Mouse (Mus musculus) liver, embryonic 13.5 days (tissue): Measurements from ENCODE around the gene Pard6b. TPM values are rescaled to one million over a fixed set of nuclear protein-coding genes. Genes with fewer than 3 reads are reported as not detected.
"Not testable (repeated sequence)": the region's sequence is repeated elsewhere in the genome, so short reads cannot be mapped to it uniquely, and the experiment has no call there.

Experiments
- ATAC-seq: fragments of 200-750 bp; cut with Nextera tagmentation; 2 replicates; pipeline ENCODE4 v1.8.0; 2017; ENCODE audit warnings: low read depth, mild to moderate bottlenecking, moderate number of reproducible peaks, moderate library complexity
- DNase-seq: peaks from one replicate; pipeline ENCODE4 v3.0.0; 2022
- H3K27ac ChIP-seq: fragments of 300-500 bp; sonication (generic); 2 replicates; pipeline ENCODE4 v1.5.1; 2015; ENCODE audit warnings: moderate library complexity, mild to moderate bottlenecking, inconsistent platforms
- H3K27me3 ChIP-seq: fragments of 300-500 bp; sonication (generic); 2 replicates; pipeline ENCODE4 v1.6.1; 2015; ENCODE audit warnings: mild to moderate bottlenecking, inconsistent platforms
- H3K36me3 ChIP-seq: fragments of 300-500 bp; sonication (generic); 2 replicates; pipeline ENCODE4 v1.6.1; 2015; ENCODE audit warnings: mild to moderate bottlenecking, inconsistent platforms
- H3K4me1 ChIP-seq: fragments of 300-500 bp; sonication (generic); replicated peaks from 2 replicates; pipeline ENCODE4 v1.6.1; 2015; ENCODE audit warnings: inconsistent platforms
- H3K4me2 ChIP-seq: fragments of 300-500 bp; sonication (generic); 2 replicates; pipeline ENCODE4 v1.6.1; 2015; ENCODE audit warnings: inconsistent platforms, mild to moderate bottlenecking, moderate library complexity
- H3K4me3 ChIP-seq: fragments of 300-500 bp; sonication (generic); replicated peaks from 2 replicates; pipeline ENCODE4 v1.5.1; 2015; ENCODE audit warnings: mild to moderate bottlenecking, inconsistent platforms
- H3K9ac ChIP-seq: fragments of 300-500 bp; sonication (generic); 2 replicates; pipeline ENCODE4 v1.6.1; 2015; ENCODE audit warnings: mild to moderate bottlenecking, inconsistent platforms
- H3K9me3 ChIP-seq: fragments of 300-500 bp; sonication (generic); replicated peaks from 2 replicates; pipeline ENCODE4 v1.6.1; 2016; ENCODE audit warnings: inconsistent platforms
- WGBS: fragments of 180-500 bp; shearing (Covaris S2); methylation state at CpG from one replicate; pipeline ENCODE4 v1.1.7; 2015; ENCODE audit not compliant: insufficient replicate concordance; 5-methylcytosine and 5-hydroxymethylcytosine counted together
- polyA plus RNA-seq: library from polyadenylated mRNA; unstranded; fragments of >200 nt; fragmentation: Nextera tagmentation; extraction: Ambion mirVana; gene quantifications from 2 replicates; pipeline ENCODE4 v1.2.1, GENCODE M21; 2015

Pard6b gene
- polyA plus RNA-seq, 1 experiment from 2014 or later, result 2.2 TPM

GRCm38 (mm10) chr2:168103341-168103740 lies 22.5 kb downstream of the Pard6b start:
- WGBS, result 65% methylated on average over 10 of the region's 10 CpGs
- DNase-seq, result no peak
- no peak overlapping the region for H3K27ac ChIP-seq

DNA sequence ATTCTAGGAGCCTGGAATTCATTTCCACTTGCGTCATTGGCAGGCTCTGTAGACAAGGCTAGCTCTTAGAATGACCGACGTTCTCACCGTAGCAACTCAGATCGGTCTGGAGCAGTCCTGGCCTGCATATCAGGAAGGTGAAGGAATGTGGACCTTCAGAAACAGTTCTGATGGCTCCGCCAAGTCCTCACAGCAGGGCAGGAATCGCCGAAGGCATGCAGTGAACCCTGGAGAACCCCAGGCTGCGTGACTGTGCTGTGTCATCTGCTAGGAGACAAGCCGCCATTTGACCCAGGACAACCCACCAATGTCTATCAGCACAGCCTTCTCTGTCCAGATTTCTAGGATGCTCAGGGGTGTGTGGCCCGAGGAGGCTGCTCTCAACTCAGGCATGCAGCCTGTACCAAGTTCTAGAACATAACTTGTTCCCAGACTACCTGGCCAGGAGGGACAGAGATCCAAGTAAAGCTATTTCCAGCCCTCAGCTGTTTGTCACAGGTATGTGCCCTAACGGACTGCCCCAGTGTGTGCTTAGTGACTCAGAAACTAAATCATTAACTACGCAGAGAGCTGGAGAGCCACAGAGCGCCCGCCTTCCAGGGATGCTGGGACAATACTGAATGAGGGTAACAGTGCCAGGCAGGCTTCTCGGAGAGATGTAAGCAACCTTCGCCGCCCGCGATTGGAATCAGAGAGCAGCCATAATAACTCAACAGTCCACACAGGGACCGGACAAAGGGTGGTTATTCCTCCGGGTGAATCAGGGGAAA lies 23.8 kb downstream of the Pard6b start:
- Histone ChIP-seq H3K4me3 (no peak overlapping the region), H3K27me3 (no peaks in the 10 kb centered on the region), H3K27ac (peak overlapping the region; percentile 72), H3K36me3 (no peaks in the 10 kb centered on the region), H3K4me1 (0 out of 2 replicates have a peak, but pooled peaks cover 2% of the 10 kb centered on the region), H3K9ac (no peak overlapping the region), H3K4me2 (peak overlapping the region; percentile 25; the same call in 1 of the 2 replicates), H3K9me3 (no peaks in the 10 kb centered on the region)
- ATAC-seq (peak; percentile 76), DNase-seq (no peak)
- WGBS, result 66% methylated on average over 22 of the region's 22 CpGs

More at GRCm38 (mm10) chr2:168103341-168103740, 22.5 kb downstream of the Pard6b start:
- no peak overlapping the region for H3K4me3 ChIP-seq
- no peaks in the 10 kb centered on the region for H3K9me3 ChIP-seq
- no peak overlapping the region for H3K4me2 ChIP-seq
- ATAC-seq, result no peak
- no peaks in the 10 kb centered on the region for H3K27me3 ChIP-seq
- H3K4me1 ChIP-seq, result 0 out of 2 replicates have a peak, but pooled peaks cover 2% of the 10 kb centered on the region
- no peak overlapping the region for H3K9ac ChIP-seq
- peaks cover 9% of the 10 kb centered on the region; the same call in 1 of the 2 replicates for H3K36me3 ChIP-seq

GRCm38 (mm10) chr2:168105271-168105670 lies 24.5 kb downstream of the Pard6b start:
- Histone ChIP-seq H3K36me3 (no peaks in the 10 kb centered on the region), H3K9ac (no peak overlapping the region), H3K9me3 (no peaks in the 10 kb centered on the region), H3K4me2 (peak overlapping the region; percentile 25; the same call in 1 of the 2 replicates), H3K27me3 (no peaks in the 10 kb centered on the region), H3K27ac (peak overlapping the region; percentile 72), H3K4me3 (no peak overlapping the region), H3K4me1 (0 out of 2 replicates have a peak, but pooled peaks cover 2% of the 10 kb centered on the region)
- 62% methylated on average over 8 of the region's 8 CpGs for WGBS
- DNase-seq, result no peak
- ATAC-seq, result peak; percentile 36

GRCm38 (mm10) chr2:168106701-168107178 lies 25.9 kb downstream of the Pard6b start:
- Histone ChIP-seq H3K9ac (no peak overlapping the region), H3K27me3 (no peaks in the 10 kb centered on the region), H3K9me3 (no peaks in the 10 kb centered on the region), H3K4me2 (no peak overlapping the region), H3K4me3 (no peak overlapping the region), H3K27ac (no peak overlapping the region), H3K36me3 (no peaks in the 10 kb centered on the region), H3K4me1 (0 out of 2 replicates have a peak, but pooled peaks cover 2% of the 10 kb centered on the region)
- 69% methylated on average over 20 of the region's 20 CpGs for WGBS
- ATAC-seq, result no peak
- no peak for DNase-seq

GRCm38 (mm10) chr2:168107356-168107755 lies 26.6 kb downstream of the Pard6b start:
- WGBS, result 83% methylated on average over 15 of the region's 15 CpGs
- Histone ChIP-seq H3K27me3 (no peaks in the 10 kb centered on the region; the same call in 1 of the 2 replicates), H3K9ac (no peak overlapping the region), H3K4me3 (no peak overlapping the region), H3K36me3 (no peaks in the 10 kb centered on the region), H3K4me2 (no peak overlapping the region), H3K9me3 (no peaks in the 10 kb centered on the region), H3K27ac (no peak overlapping the region), H3K4me1 (0 out of 2 replicates have a peak, but pooled peaks cover 2% of the 10 kb centered on the region)
- no peak for DNase-seq
- no peak for ATAC-seq

GRCm38 (mm10) chr2:168107901-168108300 lies 27.1 kb downstream of the Pard6b start:
- ATAC-seq, H3K9me3 ChIP-seq, H3K4me1 ChIP-seq, H3K4me2 ChIP-seq, H3K36me3 ChIP-seq, H3K9ac ChIP-seq, DNase-seq, H3K4me3 ChIP-seq, H3K27ac ChIP-seq, H3K27me3 ChIP-seq: not testable (repeated sequence)
- 80% methylated on average over 6 of the region's 6 CpGs for WGBS

DNA sequence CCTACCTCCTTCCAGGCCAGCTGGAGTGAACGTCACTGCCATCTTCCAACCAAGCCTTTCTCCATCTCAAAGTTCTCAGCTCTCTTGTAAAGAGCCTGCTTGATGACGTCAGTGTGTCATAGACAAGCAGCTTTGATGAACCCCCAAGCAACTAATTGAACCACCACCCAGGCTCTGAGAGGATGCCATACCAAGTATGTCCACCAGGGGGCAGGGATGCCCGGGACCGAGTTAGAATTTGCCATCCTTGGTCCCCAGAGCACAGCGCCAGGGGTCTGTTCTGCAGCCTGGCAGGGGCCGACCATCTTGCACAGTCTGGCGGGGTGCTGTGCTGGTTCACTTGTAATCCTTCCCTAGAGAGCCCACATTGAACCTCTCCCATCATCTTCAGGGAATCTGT lies 31.1 kb downstream of the Pard6b start:
- H3K27me3 ChIP-seq, result no peaks in the 10 kb centered on the region; the same call in 1 of the 2 replicates
- WGBS, result 8% methylated on average over 7 of the region's 7 CpGs
- no peak overlapping the region for H3K9ac ChIP-seq
- H3K9me3 ChIP-seq, result no peaks in the 10 kb centered on the region
- no peak for ATAC-seq
- no peak overlapping the region for H3K27ac ChIP-seq
- DNase-seq, result peak; percentile 46
- H3K4me3 ChIP-seq, result no peak overlapping the region
- no peak overlapping the region for H3K4me2 ChIP-seq
- H3K4me1 ChIP-seq, result peaks cover 17% of the 10 kb centered on the region
- no peaks in the 10 kb centered on the region for H3K36me3 ChIP-seq

DNA sequence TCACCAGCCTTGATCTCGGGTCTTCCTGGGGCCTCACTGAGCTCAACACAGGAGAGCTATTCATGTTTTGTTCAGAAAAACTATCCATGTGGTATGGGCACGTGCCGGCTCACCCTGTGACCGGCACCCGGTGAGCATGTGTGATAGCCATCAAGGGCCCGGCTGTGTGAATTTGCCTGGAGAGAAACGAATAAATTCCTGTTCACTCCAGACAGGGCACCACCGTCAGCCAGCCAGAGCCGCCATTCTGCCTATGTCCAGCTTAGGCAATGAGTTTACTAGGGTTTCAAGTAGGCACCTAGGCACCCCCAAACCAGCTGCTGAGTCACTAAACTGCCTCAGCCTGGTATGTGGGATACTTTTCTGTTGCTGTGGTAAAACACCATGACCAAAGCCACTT lies 32.5 kb downstream of the Pard6b start:
- Histone ChIP-seq H3K4me3 (no peak overlapping the region), H3K27me3 (peaks cover 8% of the 10 kb centered on the region), H3K4me1 (peaks cover 27% of the 10 kb centered on the region), H3K9ac (no peak overlapping the region), H3K27ac (no peak overlapping the region), H3K36me3 (no peaks in the 10 kb centered on the region), H3K9me3 (no peaks in the 10 kb centered on the region), H3K4me2 (no peak overlapping the region)
- ATAC-seq, result no peak
- no peak for DNase-seq
- 77% methylated on average over 9 of the region's 9 CpGs for WGBS

- no peaks in the 10 kb centered on the region for H3K9me3 ChIP-seq
- H3K9ac ChIP-seq, result no peak overlapping the region
- H3K27me3 ChIP-seq, result peaks cover 10% of the 10 kb centered on the region
- H3K4me2 ChIP-seq, result no peak overlapping the region
- no peak overlapping the region for H3K4me3 ChIP-seq
- no peak overlapping the region for H3K27ac ChIP-seq
- peaks cover 27% of the 10 kb centered on the region for H3K4me1 ChIP-seq
- DNase-seq, result no peak
- ATAC-seq, result no peak
- H3K36me3 ChIP-seq, result no peaks in the 10 kb centered on the region
- WGBS, result 42% methylated on average over 5 of the region's 5 CpGs
Measured at GRCm38 (mm10) chr2:168113692-168114091, 32.9 kb downstream of the Pard6b start.

DNA sequence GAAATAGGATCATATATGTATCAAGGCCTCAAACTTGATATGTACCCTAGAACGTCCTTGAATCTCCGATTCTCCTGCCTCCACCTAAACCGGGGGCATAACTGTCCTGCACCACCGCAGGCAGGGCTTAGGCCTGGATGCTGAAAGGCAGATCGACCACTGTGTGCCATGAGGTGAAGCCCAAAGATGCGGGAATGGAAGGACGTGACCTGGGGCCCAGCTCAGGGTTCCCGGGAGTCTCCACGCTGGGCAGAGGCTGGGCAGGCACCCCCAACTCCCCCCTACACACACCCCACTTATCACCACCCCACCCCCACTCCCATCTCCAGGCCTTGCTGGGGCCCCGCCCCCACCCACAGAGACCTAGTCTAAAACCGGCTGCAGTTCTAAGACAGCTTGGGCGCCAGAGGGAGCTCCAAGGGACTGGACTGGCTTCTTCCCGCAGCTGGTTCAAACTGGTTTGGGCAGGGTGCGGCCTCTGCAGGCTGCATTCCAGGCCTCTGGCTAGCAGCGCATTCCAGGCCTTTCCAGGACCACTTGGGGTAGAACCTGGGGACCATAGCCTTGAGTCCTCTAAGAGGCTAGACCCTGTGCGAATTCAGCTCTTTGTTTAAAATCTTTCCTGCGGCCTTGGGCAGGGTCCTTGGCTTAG lies 34.0 kb downstream of the Pard6b start:
- Histone ChIP-seq H3K36me3 (no peaks in the 10 kb centered on the region), H3K4me3 (no peak overlapping the region), H3K4me1 (peaks cover 27% of the 10 kb centered on the region), H3K4me2 (no peak overlapping the region), H3K9ac (peak overlapping the region; percentile 31; the same call in 1 of the 2 replicates), H3K9me3 (no peaks in the 10 kb centered on the region), H3K27ac (no peak overlapping the region), H3K27me3 (peaks cover 16% of the 10 kb centered on the region)
- 31% methylated on average over 17 of the region's 17 CpGs for WGBS
- ATAC-seq, result peak; percentile 36; the same call in 1 of the 2 replicates
- peak; percentile 54 for DNase-seq

- H3K4me2 ChIP-seq, result no peak overlapping the region
- H3K4me1 ChIP-seq, result peaks cover 27% of the 10 kb centered on the region
- no peak overlapping the region for H3K4me3 ChIP-seq
- peaks cover 19% of the 10 kb centered on the region for H3K27me3 ChIP-seq
- ATAC-seq (no peak), DNase-seq (no peak)
- H3K9ac ChIP-seq, result no peak overlapping the region
- no peak overlapping the region for H3K27ac ChIP-seq
- WGBS, result 72% methylated on average over 3 of the region's 3 CpGs
- no peaks in the 10 kb centered on the region for H3K36me3 ChIP-seq
- no peaks in the 10 kb centered on the region for H3K9me3 ChIP-seq
Measured at GRCm38 (mm10) chr2:168115826-168116225, 35.0 kb downstream of the Pard6b start.
